Mouse (Mus musculus) ES-E14 (cell line): ENCODE data around the gene Lck. TPM values are rescaled to one million over a fixed set of nuclear protein-coding genes. Genes with fewer than 3 reads are reported as not detected.

Experiments
- DNase-seq: peaks from one replicate; pipeline ENCODE4 v3.0.0-alpha.2; 2013; ENCODE audit warnings: low read depth, low spot score
- H3K27ac ChIP-seq: 2 replicates; pipeline ENCODE4 v1.5.1; 2012; ENCODE audit warnings: low read depth, mild to moderate bottlenecking, low read length, moderate library complexity, mixed read lengths; ENCODE audit not compliant: poor library complexity, insufficient read depth, severe bottlenecking
- H3K36me3 ChIP-seq: 2 replicates; pipeline ENCODE4 v1.6.1; 2012; ENCODE audit warnings: mild to moderate bottlenecking, low read length, moderate library complexity, mixed read lengths; ENCODE audit not compliant: control insufficient read depth, poor library complexity, insufficient read depth, severe bottlenecking
- H3K4me1 ChIP-seq, 2 experiments: fragments of 150-350 bp in 1 of 2; sonication (generic) in 1 of 2; 2 replicates each; pipeline ENCODE4 v1.6.1; 2012; ENCODE audit warnings: low read length in 2 of 2, mild to moderate bottlenecking in 1 of 2, mixed read lengths in 1 of 2; ENCODE audit not compliant: control insufficient read depth in 2 of 2, insufficient read depth in 2 of 2, poor library complexity in 1 of 2
- H3K4me3 ChIP-seq, 2 experiments: fragments of 150-350 bp in 1 of 2; sonication (generic) in 1 of 2; 2 replicates each; pipeline ENCODE4 v1.5.1; 2012; ENCODE audit warnings: low read length in 2 of 2, low read depth in 1 of 2, mild to moderate bottlenecking in 1 of 2, mixed read lengths in 1 of 2; ENCODE audit not compliant: insufficient read depth in 1 of 2, poor library complexity in 1 of 2, severe bottlenecking in 1 of 2
- H3K9ac ChIP-seq: 2 replicates; pipeline ENCODE4 v1.6.1; 2012; ENCODE audit warnings: low read depth, mild to moderate bottlenecking, low read length, mixed read lengths; ENCODE audit not compliant: poor library complexity, insufficient read depth, severe bottlenecking
- H3K9me3 ChIP-seq: fragments of 150-350 bp; sonication (generic); 2 replicates; pipeline ENCODE4 v1.6.1; 2012; ENCODE audit warnings: low read depth, mild to moderate bottlenecking, low read length; ENCODE audit not compliant: control insufficient read depth, insufficient read depth
- CHD2 ChIP-seq: IDR thresholded peaks from 2 replicates; pipeline ENCODE4 v1.6.1; 2014; ENCODE audit warnings: mild to moderate bottlenecking, low read depth, low read length, inconsistent platforms
- HCFC1 ChIP-seq: IDR thresholded peaks from 2 replicates; pipeline ENCODE4 v1.6.1; 2012; ENCODE audit warnings: low read length, inconsistent platforms, borderline replicate concordance; ENCODE audit not compliant: insufficient read depth
- MAFK ChIP-seq: IDR thresholded peaks from 2 replicates; pipeline ENCODE4 v1.6.1; 2014; ENCODE audit warnings: mild to moderate bottlenecking, low read depth, low read length, inconsistent platforms; ENCODE audit not compliant: insufficient read depth
- ZC3H11A ChIP-seq: IDR thresholded peaks from 2 replicates; pipeline ENCODE4 v1.6.1; 2012; ENCODE audit warnings: low read depth, mild to moderate bottlenecking, inconsistent platforms, low read length, borderline replicate concordance
- ZNF384 ChIP-seq: IDR thresholded peaks from 2 replicates; pipeline ENCODE4 v1.6.1; 2012; ENCODE audit warnings: low read depth, low read length, inconsistent platforms
- in situ Hi-C, 2 experiments: fragments of 600-800 bp; cut with MboI; formaldehyde crosslinking; loops; one replicate each; pipeline ENCODE4 v1.15.1; 2025; ENCODE audit warnings: low sequenced_read_pairs in 2 of 2, inconsistent platforms in 1 of 2; ENCODE audit not compliant: unreplicated experiment in 2 of 2
- total RNA-seq: library from RNA; depleted of rRNA; stranded (reverse); fragments of 300-350 nt; gene quantifications from 2 replicates; pipeline ENCODE4 v1.2.3, GENCODE M21; 2012

Gene Lck
- total RNA-seq, 1 experiment = 19.1 TPM

- TF ChIP-seq CHD2 = no peak
- no peak for TF ChIP-seq ZNF384
- no peak for TF ChIP-seq HCFC1
- TF ChIP-seq ZC3H11A = no peak
- no peak for TF ChIP-seq MAFK
- Histone ChIP-seq H3K4me1 (peaks cover 0 to 9% of the 10 kb centered on the region in 2 experiments; a peak in 2 of 4 replicates), H3K27ac (no peak overlapping the region), H3K36me3 (no peaks in the 10 kb centered on the region), H3K9me3 (no peaks in the 10 kb centered on the region), H3K9ac (no peak overlapping the region), H3K4me3 (no peak overlapping the region)
- no peak for DNase-seq
- in situ Hi-C loops = no loop called here
These were observed 1.9 kb upstream of the Lck start for GRCm38 (mm10) chr4:129575171-129575844.

- no peak for DNase-seq
- in situ Hi-C loops = no loop called here
- Histone ChIP-seq H3K4me1 (peaks cover 3 to 13% of the 10 kb centered on the region in 2 experiments; a peak in 2 of 4 replicates), H3K4me3 (no peak overlapping the region), H3K27ac (no peak overlapping the region), H3K36me3 (no peaks in the 10 kb centered on the region), H3K9ac (no peak overlapping the region), H3K9me3 (no peaks in the 10 kb centered on the region)
- TF ChIP-seq ZNF384 = no peak
- no peak for TF ChIP-seq MAFK
- TF ChIP-seq ZC3H11A = no peak
- no peak for TF ChIP-seq HCFC1
- TF ChIP-seq CHD2 = no peak
These were observed 409 bp downstream of the Lck start for GRCm38 (mm10) chr4:129573093-129573370.

GRCm38 (mm10) chr4:129572236-129573092, 977 bp downstream of the Lck start:
- Histone ChIP-seq H3K9me3 (no peaks in the 10 kb centered on the region), H3K27ac (no peak overlapping the region), H3K36me3 (no peaks in the 10 kb centered on the region), H3K4me3 (no peak overlapping the region), H3K9ac (no peak overlapping the region), H3K4me1 (peaks cover 3 to 13% of the 10 kb centered on the region in 2 experiments; a peak in 2 of 4 replicates)
- TF ChIP-seq ZNF384 (no peak), CHD2 (no peak), MAFK (no peak), HCFC1 (no peak), ZC3H11A (no peak)
- no peak for DNase-seq
- in situ Hi-C loops = no loop called here

DNA sequence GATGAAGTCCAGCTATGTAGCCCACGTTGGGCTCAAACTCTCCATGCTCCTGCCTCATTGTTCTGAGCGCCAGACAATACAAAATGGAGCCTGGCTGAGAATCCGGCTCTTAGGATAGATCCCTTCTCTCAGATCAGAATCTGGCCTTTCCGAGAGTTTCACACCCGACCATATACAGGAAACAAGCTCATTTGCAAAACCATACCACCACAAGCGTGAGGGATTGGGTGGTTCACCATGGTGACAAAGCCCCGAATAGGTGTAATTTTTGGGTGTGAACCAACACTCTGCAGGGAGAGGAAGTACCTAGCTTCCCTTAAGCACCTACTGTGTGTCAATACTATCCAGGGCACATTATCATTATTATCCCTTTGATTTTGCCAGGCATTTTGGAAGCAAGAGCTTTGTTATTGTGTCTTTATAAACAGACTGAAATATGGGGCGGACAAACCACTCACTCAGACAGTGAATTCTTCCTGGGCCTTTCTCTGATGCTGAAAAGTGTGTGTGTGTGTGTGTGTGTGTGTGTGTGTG, 1.8 kb downstream of the Lck start:
- Histone ChIP-seq H3K9me3 (no peaks in the 10 kb centered on the region), H3K9ac (no peak overlapping the region), H3K4me3 (no peak overlapping the region), H3K36me3 (no peaks in the 10 kb centered on the region), H3K4me1 (peaks cover 3 to 12% of the 10 kb centered on the region in 2 experiments; a peak in 2 of 4 replicates), H3K27ac (no peak overlapping the region; the same call in 1 of the 2 replicates)
- in situ Hi-C loops = no loop called here
- DNase-seq = no peak
- TF ChIP-seq CHD2 (no peak), ZC3H11A (no peak)
